Mouse (Mus musculus) heart, postnatal 0 days (tissue): ENCODE results near the gene Hist2h3b. TPM values are rescaled to one million over a fixed set of nuclear protein-coding genes. Genes with fewer than 3 reads are reported as not detected.
A peak's percentile ranks its signal among the peaks of the same experiment; 100 is the strongest.

Source experiments
- ATAC-seq: fragments of 200-750 bp; cut with Nextera tagmentation; 2 replicates; pipeline ENCODE4 v1.8.0; 2017; ENCODE audit warnings: low read depth, moderate number of reproducible peaks, moderate library complexity; ENCODE audit not compliant: insufficient read depth
- DNase-seq: peaks from one replicate; pipeline ENCODE4 v3.0.0-alpha.2; 2016; ENCODE audit warnings: low spot score
- H3K27ac ChIP-seq: fragments of 300-500 bp; sonication (generic); 2 replicates; pipeline ENCODE4 v1.5.1; 2014; ENCODE audit warnings: low read depth, mild to moderate bottlenecking
- H3K27me3 ChIP-seq: fragments of 300-500 bp; sonication (generic); 2 replicates; pipeline ENCODE4 v1.6.1; 2014; ENCODE audit warnings: low read length, mixed read lengths; ENCODE audit not compliant: control insufficient read depth, insufficient read depth
- H3K36me3 ChIP-seq: fragments of 300-500 bp; sonication (generic); replicated peaks from 2 replicates; pipeline ENCODE4 v1.6.1; 2014; ENCODE audit warnings: low read length, mixed read lengths; ENCODE audit not compliant: control insufficient read depth, insufficient read depth
- H3K4me1 ChIP-seq: fragments of 300-500 bp; sonication (generic); 2 replicates; pipeline ENCODE4 v1.6.1; 2014; ENCODE audit warnings: antibody characterized with exemption; ENCODE audit not compliant: control insufficient read depth, insufficient read depth
- H3K4me2 ChIP-seq: fragments of 300-500 bp; sonication (generic); 2 replicates; pipeline ENCODE4 v1.6.1; 2014; ENCODE audit warnings: low read depth, mild to moderate bottlenecking, low read length, moderate library complexity
- H3K4me3 ChIP-seq: fragments of 300-500 bp; sonication (generic); 2 replicates; pipeline ENCODE4 v1.5.1; 2014; ENCODE audit warnings: low read depth, low read length
- H3K9ac ChIP-seq: fragments of 300-500 bp; sonication (generic); replicated peaks from 2 replicates; pipeline ENCODE4 v1.6.1; 2014; ENCODE audit warnings: low read depth, low read length, mixed read lengths
- H3K9me3 ChIP-seq: fragments of 300-500 bp; sonication (generic); replicated peaks from 2 replicates; pipeline ENCODE4 v1.6.1; 2016; ENCODE audit warnings: low read length; ENCODE audit not compliant: control insufficient read depth
- CTCF ChIP-seq: IDR thresholded peaks from 2 replicates; pipeline ENCODE4 v1.5.1; 2016; ENCODE audit warnings: antibody characterized with exemption, control low read depth, low read depth
- EP300 ChIP-seq: IDR thresholded peaks from 2 replicates; pipeline ENCODE4 v1.6.1; 2016; ENCODE audit warnings: antibody characterized with exemption, low read depth
- WGBS: fragments of 180-500 bp; shearing (Covaris S2); extraction: QIAGEN DNeasy Blood & Tissue Kit; methylation state at CpG from one replicate; pipeline ENCODE4 v1.1.7; 2014; 5-methylcytosine and 5-hydroxymethylcytosine counted together
- polyA plus RNA-seq: library from polyadenylated mRNA; unstranded; fragments of >200 nt; fragmentation: Nextera tagmentation; extraction: Ambion mirVana; gene quantifications from 2 replicates; pipeline ENCODE4 v1.2.1, GENCODE M21; 2015
- total RNA-seq: library from RNA; depleted of rRNA; stranded (reverse); fragments of >200 nt; gene quantifications from 2 replicates; pipeline ENCODE4 v1.2.3, GENCODE M21; 2014; ENCODE audit warnings: low replicate concordance

The Hist2h3b gene
- total and polyA plus RNA-seq, 2 experiments from 2014 or later, result 13.1 to 1,066 TPM

GRCm38 (mm10) chr3:96230404-96230803 is 38.0 kb upstream of the Hist2h3b start:
- no peak for TF ChIP-seq CTCF
- no peak for TF ChIP-seq EP300
- no peaks in the 10 kb centered on the region for H3K9me3 ChIP-seq
- H3K9ac ChIP-seq, result no peak overlapping the region
- H3K27ac ChIP-seq, result no peak overlapping the region
- DNase-seq, result no peak
- H3K27me3 ChIP-seq, result no peaks in the 10 kb centered on the region
- H3K4me2 ChIP-seq, result no peak overlapping the region
- 67% methylated on average over 2 of the region's 2 CpGs for WGBS
- H3K36me3 ChIP-seq, result no peaks in the 10 kb centered on the region
- H3K4me1 ChIP-seq, result 0 out of 2 replicates have a peak, but pooled peaks cover under 1% of the 10 kb centered on the region
- H3K4me3 ChIP-seq, result no peak overlapping the region
- ATAC-seq, result no peak

- Histone ChIP-seq H3K4me2 (no peak overlapping the region), H3K4me1 (no peaks in the 10 kb centered on the region), H3K4me3 (no peak overlapping the region), H3K27me3 (no peaks in the 10 kb centered on the region), H3K27ac (no peak overlapping the region), H3K36me3 (no peaks in the 10 kb centered on the region), H3K9ac (no peak overlapping the region), H3K9me3 (no peaks in the 10 kb centered on the region)
- DNase-seq (no peak), ATAC-seq (0 out of 2 replicates have a peak, but pooled peaks have one; percentile 22)
- WGBS, result 57% methylated on average over 4 of the region's 4 CpGs
- TF ChIP-seq EP300 (no peak), CTCF (no peak)
Measured at GRCm38 (mm10) chr3:96230910-96231757, 37.3 kb upstream of the Hist2h3b start.

GRCm38 (mm10) chr3:96231758-96232120 is 36.7 kb upstream of the Hist2h3b start:
- DNase-seq, result no peak
- H3K4me2 ChIP-seq, result no peak overlapping the region
- H3K9me3 ChIP-seq, result no peaks in the 10 kb centered on the region
- H3K9ac ChIP-seq, result no peak overlapping the region
- no peaks in the 10 kb centered on the region for H3K36me3 ChIP-seq
- no peak overlapping the region for H3K4me3 ChIP-seq
- WGBS, result 30% methylated on average over 2 of the region's 2 CpGs
- H3K27ac ChIP-seq, result no peak overlapping the region
- no peaks in the 10 kb centered on the region for H3K4me1 ChIP-seq
- no peak for ATAC-seq
- no peaks in the 10 kb centered on the region for H3K27me3 ChIP-seq
- no peak for TF ChIP-seq CTCF
- no peak for TF ChIP-seq EP300

- DNase-seq, result no peak
- Histone ChIP-seq H3K27me3 (no peaks in the 10 kb centered on the region), H3K4me2 (no peak overlapping the region), H3K4me1 (peaks cover 10% of the 10 kb centered on the region; the same call in 1 of the 2 replicates), H3K9me3 (no peaks in the 10 kb centered on the region), H3K36me3 (no peaks in the 10 kb centered on the region), H3K9ac (no peak overlapping the region), H3K4me3 (no peak overlapping the region), H3K27ac (no peak overlapping the region)
- no peak for ATAC-seq
- no peak for TF ChIP-seq CTCF
- no peak for TF ChIP-seq EP300
- 85% methylated on average over 2 of the region's 2 CpGs for WGBS
Measured at GRCm38 (mm10) chr3:96234914-96235313, 33.5 kb upstream of the Hist2h3b start.

GRCm38 (mm10) chr3:96235836-96236235 is 32.6 kb upstream of the Hist2h3b start:
- no peak overlapping the region for H3K27ac ChIP-seq
- 57% methylated on average over 3 of the region's 3 CpGs for WGBS
- DNase-seq (no peak), ATAC-seq (no peak)
- H3K4me3 ChIP-seq, result no peak overlapping the region
- peaks cover 12% of the 10 kb centered on the region for H3K4me1 ChIP-seq
- no peak overlapping the region for H3K4me2 ChIP-seq
- H3K36me3 ChIP-seq, result no peaks in the 10 kb centered on the region
- no peaks in the 10 kb centered on the region for H3K27me3 ChIP-seq
- no peaks in the 10 kb centered on the region for H3K9me3 ChIP-seq
- H3K9ac ChIP-seq, result no peak overlapping the region
- TF ChIP-seq EP300, result no peak
- TF ChIP-seq CTCF, result no peak

- H3K4me2 ChIP-seq, result peak overlapping the region; percentile 53
- H3K27me3 ChIP-seq, result no peaks in the 10 kb centered on the region
- peaks cover 16% of the 10 kb centered on the region for H3K4me1 ChIP-seq
- TF ChIP-seq EP300, result no peak
- TF ChIP-seq CTCF, result no peak
- 81% methylated on average over 4 of the region's 4 CpGs for WGBS
- H3K36me3 ChIP-seq, result no peaks in the 10 kb centered on the region
- DNase-seq (no peak), ATAC-seq (no peak)
- H3K9me3 ChIP-seq, result no peaks in the 10 kb centered on the region
- peak overlapping the region; percentile 40 for H3K4me3 ChIP-seq
- 0 out of 2 replicates have a peak overlapping the region, but pooled peaks have one; percentile 16 for H3K27ac ChIP-seq
- peak overlapping the region; percentile 36; the same call in 1 of the 2 replicates for H3K9ac ChIP-seq
Measured at GRCm38 (mm10) chr3:96236834-96237334, 31.6 kb upstream of the Hist2h3b start.
